Mouse (Mus musculus) spleen, postnatal 4 days (tissue): ENCODE results near the gene Sigirr.

Experiments used
- DNase-seq, 2 experiments: peaks; one replicate each; pipeline ENCODE4 v3.0.0; 2022; ENCODE audit warnings: low spot score in 2 of 2

Sigirr gene

GRCm38 (mm10) chr7:141096649-141097056 is 3.7 kb downstream of the Sigirr start:
- peak; percentile 81 to 82 for DNase-seq

GRCm38 (mm10) chr7:141096021-141096420 is 4.4 kb downstream of the Sigirr start:
- DNase-seq = no peak

GRCm38 (mm10) chr7:141094487-141095205 is 5.7 kb downstream of the Sigirr start:
- DNase-seq = no peak

GRCm38 (mm10) chr7:141093950-141094349 is 6.4 kb downstream of the Sigirr start:
- no peak for DNase-seq

GRCm38 (mm10) chr7:141092051-141092735 is 8.2 kb downstream of the Sigirr start:
- DNase-seq = peak; percentile 91 to 93

GRCm38 (mm10) chr7:141090228-141090627 is 10.1 kb downstream of the Sigirr start:
- no peak for DNase-seq

GRCm38 (mm10) chr7:141088473-141088872 is 11.9 kb downstream of the Sigirr start:
- no peak for DNase-seq

GRCm38 (mm10) chr7:141087894-141088293 is 12.5 kb downstream of the Sigirr start:
- DNase-seq = no peak

GRCm38 (mm10) chr7:141079481-141080449 is 20.6 kb downstream of the Sigirr start:
- DNase-seq = no peak

GRCm38 (mm10) chr7:141078876-141079275 is 21.5 kb downstream of the Sigirr start:
- DNase-seq = no peak

- no peak for DNase-seq
These were observed 22.5 kb downstream of the Sigirr start, which contains the start of gene Pkp3 for GRCm38 (mm10) chr7:141077841-141078240. Gene Pkp3 (plus strand): TSS chr7:141078218.

- DNase-seq = no peak
These were observed 26.6 kb downstream of the Sigirr start for GRCm38 (mm10) chr7:141073782-141074181.

GRCm38 (mm10) chr7:141072017-141072745 is 28.2 kb downstream of the Sigirr start:
- peak in 1 of 2 experiments; percentile 78 for DNase-seq

- DNase-seq = peak; percentile 65 to 85
These were observed 30.1 kb downstream of the Sigirr start for GRCm38 (mm10) chr7:141070058-141070862.

- DNase-seq = peak in 1 of 2 experiments; percentile 64
These were observed 32.0 kb downstream of the Sigirr start for GRCm38 (mm10) chr7:141068351-141068750.

GRCm38 (mm10) chr7:141064576-141064975 is 35.8 kb downstream of the Sigirr start:
- DNase-seq = no peak

GRCm38 (mm10) chr7:141064175-141064574 is 36.2 kb downstream of the Sigirr start:
- DNase-seq = no peak

- no peak for DNase-seq
These were observed 37.0 kb downstream of the Sigirr start for GRCm38 (mm10) chr7:141063353-141063752.

GRCm38 (mm10) chr7:141062525-141062924 is 37.8 kb downstream of the Sigirr start:
- DNase-seq = no peak

GRCm38 (mm10) chr7:141061269-141061692 is 39.1 kb downstream of the Sigirr start:
- no peak for DNase-seq
